Mouse (Mus musculus) liver, embryonic 15.5 days (tissue): ENCODE data around the gene Adcy5. TPM values are rescaled to one million over a fixed set of nuclear protein-coding genes. Genes with fewer than 3 reads are reported as not detected.

Experiments used
- ATAC-seq: fragments of 200-750 bp; cut with Nextera tagmentation; 2 replicates; pipeline ENCODE4 v1.8.0; 2017; ENCODE audit warnings: moderate number of reproducible peaks, mild to moderate bottlenecking, moderate library complexity; ENCODE audit not compliant: insufficient read depth
- H3K27ac ChIP-seq: fragments of 300-500 bp; sonication (generic); replicated peaks from 2 replicates; pipeline ENCODE4 v1.5.1; 2015; ENCODE audit warnings: mild to moderate bottlenecking, inconsistent platforms
- H3K27me3 ChIP-seq: fragments of 300-500 bp; sonication (generic); 2 replicates; pipeline ENCODE4 v1.6.1; 2015; ENCODE audit warnings: mild to moderate bottlenecking, inconsistent platforms
- H3K36me3 ChIP-seq: fragments of 300-500 bp; sonication (generic); replicated peaks from 2 replicates; pipeline ENCODE4 v1.6.1; 2015; ENCODE audit warnings: moderate library complexity, mild to moderate bottlenecking, inconsistent platforms
- H3K4me1 ChIP-seq: fragments of 300-500 bp; sonication (generic); replicated peaks from 2 replicates; pipeline ENCODE4 v1.6.1; 2015; ENCODE audit warnings: inconsistent platforms
- H3K4me2 ChIP-seq: fragments of 300-500 bp; sonication (generic); 2 replicates; pipeline ENCODE4 v1.6.1; 2015; ENCODE audit warnings: moderate library complexity, mild to moderate bottlenecking, inconsistent platforms
- H3K4me3 ChIP-seq: fragments of 300-500 bp; sonication (generic); replicated peaks from 2 replicates; pipeline ENCODE4 v1.5.1; 2015; ENCODE audit warnings: mild to moderate bottlenecking, inconsistent platforms
- H3K9ac ChIP-seq: fragments of 300-500 bp; sonication (generic); 2 replicates; pipeline ENCODE4 v1.6.1; 2015; ENCODE audit warnings: moderate library complexity, mild to moderate bottlenecking, inconsistent platforms
- H3K9me3 ChIP-seq: fragments of 300-500 bp; sonication (generic); replicated peaks from 2 replicates; pipeline ENCODE4 v1.6.1; 2016; ENCODE audit warnings: inconsistent platforms
- WGBS: fragments of 180-500 bp; shearing (Covaris S2); methylation state at CpG from one replicate; pipeline ENCODE4 v1.1.7; 2015; ENCODE audit warnings: mixed read lengths; ENCODE audit not compliant: insufficient replicate concordance; 5-methylcytosine and 5-hydroxymethylcytosine counted together
- polyA plus RNA-seq: library from polyadenylated mRNA; unstranded; fragments of >200 nt; fragmentation: Nextera tagmentation; extraction: Ambion mirVana; gene quantifications from 2 replicates; pipeline ENCODE4 v1.2.1, GENCODE M21; 2015

Adcy5 gene
- polyA plus RNA-seq, 1 experiment from 2014 or later = 0.20 TPM

DNA sequence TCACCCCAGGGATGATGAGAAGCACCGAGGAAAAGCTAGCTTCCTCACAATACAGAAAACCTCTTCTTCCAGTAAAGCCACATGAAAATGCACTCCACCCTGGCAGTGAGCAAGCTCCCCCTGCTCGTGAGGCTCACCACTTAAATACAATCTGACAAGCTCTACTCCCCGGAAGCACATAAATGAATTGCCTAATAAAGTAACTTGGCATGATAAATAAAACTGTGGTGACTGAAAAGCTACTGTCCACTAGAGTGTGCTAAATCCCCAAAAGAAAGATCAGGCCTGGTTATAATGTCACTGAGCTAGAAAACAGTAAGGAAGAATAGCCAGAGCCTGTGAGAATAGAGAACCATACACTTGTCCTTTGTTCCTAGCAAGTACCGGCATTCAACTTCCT is 164.7 kb downstream of the Adcy5 start:
- no peak overlapping the region for H3K4me2 ChIP-seq
- no peak for ATAC-seq
- no peak overlapping the region for H3K9ac ChIP-seq
- no peaks in the 10 kb centered on the region for H3K36me3 ChIP-seq
- H3K9me3 ChIP-seq = no peaks in the 10 kb centered on the region
- no peak overlapping the region for H3K27ac ChIP-seq
- no peaks in the 10 kb centered on the region for H3K27me3 ChIP-seq
- H3K4me1 ChIP-seq = no peaks in the 10 kb centered on the region
- 44% methylated on average over 4 of the region's 4 CpGs for WGBS
- H3K4me3 ChIP-seq = no peak overlapping the region

DNA sequence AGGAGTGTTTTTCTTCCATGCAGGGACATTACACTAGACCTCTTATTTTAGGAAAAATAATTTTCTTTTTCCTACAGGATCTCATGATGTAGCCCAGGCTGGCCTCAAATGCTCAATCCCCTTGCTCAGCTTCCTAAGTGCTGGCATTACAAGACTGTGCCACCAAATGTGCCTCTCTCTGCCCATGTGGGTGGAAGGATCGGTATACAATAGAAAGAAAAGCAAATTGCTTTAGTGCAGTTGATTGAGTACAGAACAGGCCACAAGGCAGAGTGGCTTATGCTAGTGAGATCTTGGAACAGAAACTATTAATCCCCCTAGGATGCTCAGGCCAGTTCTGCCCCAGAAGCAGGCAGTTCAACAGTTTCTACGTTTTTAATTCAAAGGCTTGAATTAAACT is 165.1 kb downstream of the Adcy5 start:
- H3K9ac ChIP-seq = no peak overlapping the region
- no peaks in the 10 kb centered on the region for H3K27me3 ChIP-seq
- H3K9me3 ChIP-seq = no peaks in the 10 kb centered on the region
- H3K4me2 ChIP-seq = no peak overlapping the region
- no peak overlapping the region for H3K4me3 ChIP-seq
- no peak overlapping the region for H3K27ac ChIP-seq
- no peaks in the 10 kb centered on the region for H3K4me1 ChIP-seq
- ATAC-seq = no peak
- WGBS = 71% methylated on average over 2 of the region's 2 CpGs
- no peaks in the 10 kb centered on the region for H3K36me3 ChIP-seq

DNA sequence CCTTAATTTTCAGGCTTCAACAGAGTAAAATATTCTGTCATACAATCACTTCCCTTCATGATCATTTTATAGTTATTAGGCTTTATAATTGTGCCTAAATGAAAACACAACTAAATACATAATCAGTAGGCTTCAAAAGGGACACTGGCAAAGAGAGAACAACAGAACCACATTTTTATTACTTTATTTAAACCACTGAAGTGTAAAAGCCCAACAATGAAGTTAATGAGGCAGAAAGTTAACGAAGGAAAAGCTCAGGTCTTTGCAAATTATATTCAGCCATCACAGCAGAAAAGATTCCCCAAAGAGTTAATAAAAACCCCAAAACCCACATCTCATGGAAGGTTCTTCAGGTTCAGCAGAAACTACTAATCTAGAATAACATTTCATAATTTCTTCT is 175.8 kb downstream of the Adcy5 start:
- Histone ChIP-seq H3K9me3 (no peaks in the 10 kb centered on the region), H3K4me1 (no peaks in the 10 kb centered on the region), H3K36me3 (no peaks in the 10 kb centered on the region; the same call in 1 of the 2 replicates), H3K9ac (no peak overlapping the region), H3K27ac (no peak overlapping the region), H3K4me2 (no peak overlapping the region), H3K27me3 (no peaks in the 10 kb centered on the region), H3K4me3 (no peak overlapping the region)
- no peak for ATAC-seq
- 64% methylated on average over 1 of the region's 1 CpGs for WGBS

Other genes with a start within 250 kb of the Adcy5 start
- 105 and 116 TPM in 2 replicates for gene Hacd2, start 132.4 kb upstream of the Adcy5 start, polyA plus RNA-seq
- 9.5 and 10.7 TPM in 2 replicates for gene Sec22a, start 209.0 kb downstream of the Adcy5 start, polyA plus RNA-seq